In genomic region chr16:13159927-13160644, GRCm38 (mm10) we compare ENCODE assay signal across 8 mouse cellular contexts. TPM values are rescaled to one million over a fixed set of nuclear protein-coding genes. Genes with fewer than 3 reads are reported as not detected.
DNase-seq lines count a peak whose midpoint lies in the region; ATAC-seq lines count a peak whose summit lies in the region.

No protein-coding gene starts in this region.

- H3K4me2 ChIP-seq in heart, embryonic 14.5 days (ENCODE audit: low read length) = peak overlapping the region; percentile 66
- peak overlapping the region; percentile 54 for H3K4me2 ChIP-seq in liver, embryonic 13.5 days
- peak overlapping the region; percentile 63 for H3K4me2 ChIP-seq in stomach, embryonic 16.5 days (ENCODE audit: low read depth, low read length)

- H3K4me1 ChIP-seq in heart, embryonic 14.5 days (ENCODE audit: control insufficient read depth in 2 of 2, insufficient read depth in 2 of 2, low read length in 2 of 2) = peaks cover 6 to 18% of the 10 kb centered on the region in 2 experiments; a peak in 3 of 4 replicates
- 0 out of 2 replicates have a peak, but pooled peaks cover 5% of the 10 kb centered on the region for H3K4me1 ChIP-seq in liver, embryonic 13.5 days (replicated peaks)
- peaks cover 4% of the 10 kb centered on the region; the same call in 1 of the 2 replicates for H3K4me1 ChIP-seq in stomach, embryonic 16.5 days (ENCODE audit: control insufficient read depth, insufficient read depth, low read length)

- no peaks in the 10 kb centered on the region for H3K9me3 ChIP-seq in heart, embryonic 14.5 days (ENCODE audit: control insufficient read depth, low read length)
- H3K9me3 ChIP-seq in liver, embryonic 13.5 days (replicated peaks) = no peaks in the 10 kb centered on the region
- H3K9me3 ChIP-seq in stomach, embryonic 16.5 days (replicated peaks; ENCODE audit: control insufficient read depth, low read length) = no peaks in the 10 kb centered on the region

- WGBS in heart, embryonic 14.5 days = 4% methylated on average over 29 of the region's 29 CpGs
- WGBS in liver, embryonic 13.5 days (ENCODE audit: insufficient replicate concordance) = 2% methylated on average over 29 of the region's 29 CpGs
- 3% methylated on average over 29 of the region's 29 CpGs for WGBS in stomach, embryonic 16.5 days

- peak overlapping the region in 1 of 2 experiments; percentile 14; a peak in 1 of 4 replicates for H3K27ac ChIP-seq in heart, embryonic 14.5 days (replicated peaks in 1 of 2; ENCODE audit: control insufficient read depth in 1 of 2, insufficient read depth in 1 of 2, low read depth in 2 of 2, low read length in 2 of 2)
- no peak overlapping the region for H3K27ac ChIP-seq in liver, embryonic 13.5 days
- peak overlapping the region; percentile 42 for H3K27ac ChIP-seq in stomach, embryonic 16.5 days (ENCODE audit: low read length)

- peak overlapping the region; percentile 33 to 39 for H3K4me3 ChIP-seq in heart, embryonic 14.5 days (ENCODE audit: control insufficient read depth in 1 of 2, insufficient read depth in 1 of 2, low read depth in 1 of 2, low read length in 2 of 2)
- peak overlapping the region; percentile 36 for H3K4me3 ChIP-seq in liver, embryonic 13.5 days (replicated peaks)
- peak overlapping the region; percentile 42 for H3K4me3 ChIP-seq in stomach, embryonic 16.5 days (replicated peaks; ENCODE audit: low read length)

- no peaks in the 10 kb centered on the region for H3K36me3 ChIP-seq in heart, embryonic 14.5 days (ENCODE audit: control insufficient read depth, insufficient read depth, low read length)
- no peaks in the 10 kb centered on the region for H3K36me3 ChIP-seq in liver, embryonic 13.5 days
- H3K36me3 ChIP-seq in stomach, embryonic 16.5 days (ENCODE audit: control insufficient read depth, insufficient read depth, low read length) = no peaks in the 10 kb centered on the region

- H3K9ac ChIP-seq in heart, embryonic 14.5 days (ENCODE audit: low read length) = peak overlapping the region; percentile 59; the same call in 1 of the 2 replicates
- peak overlapping the region; percentile 11; the same call in 1 of the 2 replicates for H3K9ac ChIP-seq in liver, embryonic 13.5 days
- H3K9ac ChIP-seq in stomach, embryonic 16.5 days (ENCODE audit: low read length) = peak overlapping the region; percentile 54; the same call in 1 of the 2 replicates

- peak; percentile 94 for ATAC-seq in heart, embryonic 14.5 days (ENCODE audit: insufficient number of reproducible peaks, insufficient read depth, low FRiP score, low read depth)
- peak; percentile 83 for ATAC-seq in liver, embryonic 13.5 days (ENCODE audit: low read depth)
- peak; percentile 98 for ATAC-seq in stomach, embryonic 16.5 days (ENCODE audit: insufficient read depth, low FRiP score)

- DNase-seq in CD4-positive helper T cell, adult 2 months (ENCODE audit: low read depth, low spot score) = peak; percentile 89
- DNase-seq in brain, embryonic 18.5 days (ENCODE audit: low read depth, low spot score) = peak; percentile 85
- peak; percentile 98 for DNase-seq in fibroblast of lung, adult 2 months (ENCODE audit: low read depth)
- DNase-seq in kidney, postnatal 14 days = peak; percentile 93
- peak; percentile 65 for DNase-seq in liver, embryonic 13.5 days
- DNase-seq in neural tube, embryonic 10.5 days (ENCODE audit: extremely low spot score, low spot score) = peak; percentile 93

- no peaks in the 10 kb centered on the region for H3K27me3 ChIP-seq in heart, embryonic 14.5 days (ENCODE audit: control insufficient read depth, insufficient read depth, low read length)
- H3K27me3 ChIP-seq in liver, embryonic 13.5 days = no peaks in the 10 kb centered on the region; the same call in none of the 2 replicates
- no peaks in the 10 kb centered on the region for H3K27me3 ChIP-seq in stomach, embryonic 16.5 days (ENCODE audit: control insufficient read depth, insufficient read depth, low read length)

RNA-seq across cellular contexts. Expression of gene Ercc4, which starts 50.6 kb away (rescaled TPM):
- polyA plus RNA-seq in heart, embryonic 14.5 days (2014; fragmentation: Nextera tagmentation; extraction: Ambion mirVana) = 10.3 and 11.1 TPM in 2 replicates
- polyA plus RNA-seq in liver, embryonic 13.5 days (2015; fragmentation: Nextera tagmentation; extraction: Ambion mirVana) = 5.3 and 5.5 TPM in 2 replicates
- 10.7 and 12.2 TPM in 2 replicates for polyA plus RNA-seq in stomach, embryonic 16.5 days (2015; fragmentation: Nextera tagmentation; extraction: Ambion mirVana)
